Mouse (Mus musculus) midbrain, postnatal 0 days (tissue): ENCODE measurements around the gene Mob4. TPM values are rescaled to one million over a fixed set of nuclear protein-coding genes. Genes with fewer than 3 reads are reported as not detected.

Experiments used
- ATAC-seq: fragments of 200-750 bp; cut with Nextera tagmentation; 2 replicates; pipeline ENCODE4 v1.8.0; 2017; ENCODE audit warnings: moderate number of reproducible peaks, mild to moderate bottlenecking, moderate TSS enrichment, moderate library complexity; ENCODE audit not compliant: low FRiP score
- DNase-seq: peaks from one replicate; pipeline ENCODE4 v3.0.0-alpha.2; 2015; ENCODE audit warnings: low spot score
- H3K27ac ChIP-seq: fragments of 300-500 bp; sonication (generic); 2 replicates; pipeline ENCODE4 v1.5.1; 2014; ENCODE audit warnings: low read depth, mild to moderate bottlenecking, low read length, mixed read lengths
- H3K27me3 ChIP-seq: fragments of 300-500 bp; sonication (generic); 2 replicates; pipeline ENCODE4 v1.6.1; 2014; ENCODE audit warnings: low read length, control low read depth, mixed read lengths; ENCODE audit not compliant: insufficient read depth
- H3K36me3 ChIP-seq: fragments of 300-500 bp; sonication (generic); 2 replicates; pipeline ENCODE4 v1.6.1; 2014; ENCODE audit warnings: low read length, control low read depth, mixed read lengths; ENCODE audit not compliant: insufficient read depth
- H3K4me1 ChIP-seq: fragments of 300-500 bp; sonication (generic); 2 replicates; pipeline ENCODE4 v1.6.1; 2014; ENCODE audit warnings: mild to moderate bottlenecking, control low read depth, antibody characterized with exemption, low read length, mixed read lengths; ENCODE audit not compliant: insufficient read depth
- H3K4me2 ChIP-seq: fragments of 300-500 bp; sonication (generic); 2 replicates; pipeline ENCODE4 v1.6.1; 2014; ENCODE audit warnings: low read depth, mild to moderate bottlenecking, low read length, mixed read lengths; ENCODE audit not compliant: poor library complexity, severe bottlenecking
- H3K4me3 ChIP-seq: fragments of 300-500 bp; sonication (generic); 2 replicates; pipeline ENCODE4 v1.5.1; 2014; ENCODE audit warnings: low read depth, mild to moderate bottlenecking, low read length, moderate library complexity
- H3K9ac ChIP-seq: fragments of 300-500 bp; sonication (generic); replicated peaks from 2 replicates; pipeline ENCODE4 v1.6.1; 2014; ENCODE audit warnings: mild to moderate bottlenecking, low read length, moderate library complexity, mixed read lengths; ENCODE audit not compliant: poor library complexity, severe bottlenecking
- H3K9me3 ChIP-seq: fragments of 300-500 bp; sonication (generic); 2 replicates; pipeline ENCODE4 v1.6.1; 2016; ENCODE audit warnings: low read length, control low read depth
- CTCF ChIP-seq: IDR thresholded peaks from 2 replicates; pipeline ENCODE4 v1.5.1; 2016; ENCODE audit warnings: antibody characterized with exemption, mild to moderate bottlenecking
- WGBS: fragments of 180-500 bp; shearing (Covaris S2); extraction: QIAGEN DNeasy Blood & Tissue Kit; methylation state at CpG from one replicate; pipeline ENCODE4 v1.1.7; 2014; 5-methylcytosine and 5-hydroxymethylcytosine counted together
- polyA plus RNA-seq: library from polyadenylated mRNA; unstranded; fragments of >200 nt; fragmentation: Nextera tagmentation; extraction: Ambion mirVana; gene quantifications from 2 replicates; pipeline ENCODE4 v1.2.1, GENCODE M21; 2015
- total RNA-seq: library from RNA; depleted of rRNA; stranded (reverse); fragments of >200 nt; gene quantifications from 2 replicates; pipeline ENCODE4 v1.2.3, GENCODE M21; 2014

Mob4 gene
- total and polyA plus RNA-seq, 2 experiments from 2014 or later: 80.9 to 143 TPM

DNA sequence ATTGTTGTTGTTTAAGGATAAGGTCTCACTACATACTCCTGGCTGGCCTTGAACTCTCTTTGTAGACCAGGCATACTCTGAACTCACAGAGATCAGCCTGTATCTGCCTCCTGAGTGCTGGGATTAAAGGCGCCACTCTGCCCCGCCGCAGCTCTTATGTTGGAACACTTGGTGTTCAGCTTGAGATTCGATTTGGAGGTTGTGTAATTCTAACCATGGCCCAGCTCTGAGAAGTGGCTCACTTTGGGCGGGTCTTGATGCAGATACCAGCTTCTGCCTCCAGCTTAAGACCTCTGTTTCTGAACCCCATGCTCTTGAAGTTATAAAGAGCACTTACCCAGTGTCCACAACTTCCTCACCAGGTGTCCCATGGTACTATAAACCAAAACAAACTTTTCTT lies 1.3 kb upstream of the Mob4 start:
- H3K36me3 ChIP-seq: no peaks in the 10 kb centered on the region
- 92% methylated on average over 5 of the region's 5 CpGs for WGBS
- no peaks in the 10 kb centered on the region for H3K27me3 ChIP-seq
- no peak overlapping the region for H3K4me3 ChIP-seq
- H3K9me3 ChIP-seq: no peaks in the 10 kb centered on the region
- H3K27ac ChIP-seq: no peak overlapping the region
- ATAC-seq (no peak), DNase-seq (no peak)
- peaks cover 7% of the 10 kb centered on the region for H3K4me1 ChIP-seq
- no peak for TF ChIP-seq CTCF
- no peak overlapping the region for H3K4me2 ChIP-seq
- no peak overlapping the region for H3K9ac ChIP-seq

DNA sequence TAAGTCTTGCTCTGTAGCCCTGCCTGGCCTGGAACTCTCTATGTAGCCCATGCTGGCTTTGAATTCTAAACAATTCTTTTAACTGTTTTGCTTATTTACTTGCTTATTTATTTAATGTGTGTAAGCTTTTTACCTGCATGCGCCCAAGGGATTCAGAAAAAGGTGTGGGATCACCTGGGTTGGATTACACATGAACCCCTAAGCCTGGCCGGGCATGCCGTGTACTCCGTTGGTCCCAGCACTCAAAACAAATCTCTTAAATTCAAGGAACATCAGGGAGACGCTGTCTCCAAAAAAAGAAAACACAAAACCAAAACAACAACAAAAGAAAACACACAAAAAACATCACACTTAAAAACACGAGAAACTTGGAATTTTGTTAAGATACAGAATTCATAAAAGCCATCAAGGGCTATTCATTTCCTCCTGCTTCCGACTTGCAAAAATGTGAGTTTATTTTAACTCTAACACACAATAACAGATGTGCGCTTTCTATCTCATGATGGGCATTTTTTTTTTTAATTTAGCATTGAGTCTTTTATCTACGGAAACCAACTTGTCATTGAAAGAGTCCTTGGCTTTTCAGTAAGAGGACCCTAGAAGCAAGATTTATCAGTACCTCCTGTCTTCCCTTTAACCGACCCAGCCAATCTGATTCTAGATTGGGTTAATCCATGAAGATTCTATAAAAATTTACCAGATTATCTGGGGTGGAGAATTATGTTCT lies 678 bp upstream of the Mob4 start:
- H3K4me3 ChIP-seq: peak overlapping the region; percentile 99
- ATAC-seq (no peak), DNase-seq (no peak)
- H3K36me3 ChIP-seq: no peaks in the 10 kb centered on the region
- TF ChIP-seq CTCF: no peak
- H3K27ac ChIP-seq: peak overlapping the region; percentile 99
- H3K4me1 ChIP-seq: peaks cover 7% of the 10 kb centered on the region
- H3K9ac ChIP-seq: peak overlapping the region; percentile 99
- H3K4me2 ChIP-seq: peak overlapping the region; percentile 63
- no peaks in the 10 kb centered on the region for H3K27me3 ChIP-seq
- WGBS: 70% methylated on average over 10 of the region's 10 CpGs
- no peaks in the 10 kb centered on the region for H3K9me3 ChIP-seq

DNA sequence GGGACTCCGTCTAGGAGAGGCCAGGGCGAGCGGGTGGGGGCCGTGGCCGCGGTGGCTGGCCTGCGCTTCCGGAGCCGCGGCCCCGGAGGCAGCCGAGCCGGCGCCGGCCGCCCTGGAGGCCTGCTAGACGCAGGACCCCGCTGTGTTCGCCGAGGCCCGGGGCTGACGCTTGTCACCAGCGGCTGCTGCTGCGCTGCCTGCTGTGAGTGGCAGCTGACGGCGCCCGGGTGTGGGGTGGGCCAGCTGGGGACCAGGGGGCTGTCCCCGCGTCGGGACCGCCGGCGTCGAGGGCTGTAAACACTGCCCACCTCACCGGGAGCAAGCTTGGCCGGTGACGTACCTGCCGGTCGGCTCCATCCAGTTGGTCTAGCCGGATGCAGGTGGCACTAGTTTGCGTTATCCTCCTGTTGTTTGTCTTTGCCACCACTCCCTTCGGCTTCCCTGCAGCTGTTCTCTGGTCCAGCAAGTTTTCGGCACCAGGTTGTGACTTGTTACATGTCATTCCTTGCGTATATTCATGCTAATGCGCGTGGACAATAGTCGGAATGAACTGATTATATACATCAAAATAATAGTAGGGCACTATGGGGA lies 488 bp downstream of the Mob4 start:
- peak overlapping the region; percentile 99 for H3K9ac ChIP-seq
- peak; percentile 55 for DNase-seq
- no peaks in the 10 kb centered on the region for H3K27me3 ChIP-seq
- peak overlapping the region; percentile 99 for H3K27ac ChIP-seq
- no peaks in the 10 kb centered on the region for H3K9me3 ChIP-seq
- H3K4me1 ChIP-seq: peaks cover 7% of the 10 kb centered on the region
- H3K4me3 ChIP-seq: peak overlapping the region; percentile 99
- ATAC-seq: peak; percentile 83
- no peak for TF ChIP-seq CTCF
- H3K4me2 ChIP-seq: peak overlapping the region; percentile 63
- under 1% methylated on average over 44 of the region's 47 CpGs for WGBS
- no peaks in the 10 kb centered on the region for H3K36me3 ChIP-seq

DNA sequence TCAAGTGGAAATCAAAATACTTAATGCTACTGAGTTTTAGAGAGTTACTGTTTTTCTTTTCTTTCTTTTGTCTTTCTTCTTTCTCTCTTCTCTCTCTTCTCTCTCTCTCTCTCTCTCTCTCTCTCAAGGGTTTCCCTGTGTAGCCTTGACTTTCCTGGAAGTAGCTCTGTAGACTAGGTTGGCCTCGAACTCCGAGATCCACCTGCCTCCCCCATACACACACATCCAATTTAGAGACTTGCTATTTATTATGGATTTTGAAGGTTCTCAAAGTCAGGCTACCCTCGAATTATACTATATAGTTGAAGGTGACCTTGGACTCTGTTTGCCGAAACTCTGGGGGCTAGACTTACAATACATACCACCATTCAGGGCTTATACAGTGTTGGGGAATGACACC lies 1.3 kb downstream of the Mob4 start:
- WGBS: 76% methylated on average over 4 of the region's 4 CpGs
- H3K27ac ChIP-seq: no peak overlapping the region
- DNase-seq (no peak), ATAC-seq (no peak)
- no peak for TF ChIP-seq CTCF
- H3K4me1 ChIP-seq: peaks cover 7% of the 10 kb centered on the region
- no peaks in the 10 kb centered on the region for H3K9me3 ChIP-seq
- H3K9ac ChIP-seq: peak overlapping the region; percentile 99
- peak overlapping the region; percentile 99 for H3K4me3 ChIP-seq
- peak overlapping the region; percentile 63 for H3K4me2 ChIP-seq
- H3K27me3 ChIP-seq: no peaks in the 10 kb centered on the region
- no peaks in the 10 kb centered on the region for H3K36me3 ChIP-seq

DNA sequence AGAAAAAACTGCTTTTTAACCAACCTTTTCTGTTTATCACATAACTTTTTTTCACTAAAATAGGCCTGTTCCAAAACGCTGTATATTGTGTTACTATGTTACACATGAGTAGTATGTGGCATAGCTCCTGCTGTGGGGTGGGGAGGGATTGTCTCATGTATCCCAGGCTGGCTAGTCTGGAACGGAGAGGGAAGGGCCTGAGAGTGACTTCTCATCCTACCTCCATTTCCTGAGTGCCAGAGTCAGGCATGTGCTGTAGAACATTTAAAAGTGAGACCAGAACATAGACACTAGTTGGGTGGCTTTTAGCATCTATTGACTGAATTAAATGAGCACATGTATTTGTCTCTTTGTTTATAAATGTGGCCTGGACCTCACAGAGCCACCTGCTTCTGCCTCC lies 2.1 kb downstream of the Mob4 start:
- WGBS: 70% methylated on average over 2 of the region's 2 CpGs
- no peaks in the 10 kb centered on the region for H3K27me3 ChIP-seq
- no peak for TF ChIP-seq CTCF
- H3K9me3 ChIP-seq: no peaks in the 10 kb centered on the region
- H3K27ac ChIP-seq: no peak overlapping the region
- no peaks in the 10 kb centered on the region for H3K36me3 ChIP-seq
- H3K9ac ChIP-seq: no peak overlapping the region
- DNase-seq: no peak
- no peak overlapping the region for H3K4me3 ChIP-seq
- no peak for ATAC-seq
- peaks cover 7% of the 10 kb centered on the region for H3K4me1 ChIP-seq
- no peak overlapping the region for H3K4me2 ChIP-seq

DNA sequence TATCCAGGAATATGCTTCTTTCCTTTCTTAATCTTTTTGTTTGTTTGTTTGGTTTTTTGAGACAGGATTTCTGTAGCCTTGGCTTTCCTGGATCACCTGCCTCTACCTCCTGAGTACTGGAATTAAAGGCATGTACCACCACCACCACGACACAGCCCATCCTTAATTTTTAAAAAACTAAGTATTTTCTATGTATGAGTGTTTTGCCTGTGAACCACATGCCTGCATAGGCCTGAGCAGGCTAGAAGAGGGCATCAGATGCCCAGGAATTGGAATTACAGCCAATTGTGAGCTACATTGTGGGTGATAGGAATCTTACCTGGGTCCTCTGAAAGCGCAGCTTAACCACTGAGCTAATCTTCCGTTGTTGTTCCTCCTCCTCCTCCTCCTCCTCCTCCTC lies 3.3 kb downstream of the Mob4 start:
- no peak for TF ChIP-seq CTCF
- 87% methylated on average over 3 of the region's 3 CpGs for WGBS
- DNase-seq: no peak
- H3K9ac ChIP-seq: no peak overlapping the region
- no peak overlapping the region for H3K4me3 ChIP-seq
- no peak overlapping the region for H3K27ac ChIP-seq
- ATAC-seq: no peak
- no peaks in the 10 kb centered on the region for H3K9me3 ChIP-seq
- peaks cover 7% of the 10 kb centered on the region for H3K4me1 ChIP-seq
- no peaks in the 10 kb centered on the region for H3K36me3 ChIP-seq
- H3K4me2 ChIP-seq: no peak overlapping the region
- H3K27me3 ChIP-seq: no peaks in the 10 kb centered on the region
